Mouse (Mus musculus): ENCODE measurements around the gene Gm10130.
"Not testable (repeated sequence)": the region's sequence is repeated elsewhere in the genome, so short reads cannot be mapped to it uniquely, and the experiment has no call there.

The Gm10130 gene

GRCm38 (mm10) chr2:150323402-150323801 lies at the start of gene Gm10130:
Gene Gm10130, plus strand, starts transcription at chr2:150323702.
- in situ Hi-C loops (cut with MboI; ENCODE audit: low sequenced_read_pairs): no loop called here

- in situ Hi-C loops (cut with MboI; ENCODE audit: low sequenced_read_pairs): no loop called here
Measured at GRCm38 (mm10) chr2:150293669-150294068, 29.8 kb upstream of the Gm10130 start.

GRCm38 (mm10) chr2:150299096-150299495 lies 24.4 kb upstream of the Gm10130 start:
- in situ Hi-C loops (cut with MboI; ENCODE audit: low sequenced_read_pairs): no loop called here

GRCm38 (mm10) chr2:150307183-150307773 lies 16.2 kb upstream of the Gm10130 start:
- in situ Hi-C loops (cut with MboI; ENCODE audit: low sequenced_read_pairs): no loop called here

GRCm38 (mm10) chr2:150310952-150311884 lies 12.3 kb upstream of the Gm10130 start:
- in situ Hi-C loops (cut with MboI; ENCODE audit: low sequenced_read_pairs): not testable (repeated sequence)

GRCm38 (mm10) chr2:150316140-150316539 lies 7.4 kb upstream of the Gm10130 start:
- in situ Hi-C loops (cut with MboI; ENCODE audit: low sequenced_read_pairs): no loop called here

GRCm38 (mm10) chr2:150318973-150319372 lies 4.5 kb upstream of the Gm10130 start:
- in situ Hi-C loops (cut with MboI; ENCODE audit: low sequenced_read_pairs): no loop called here

GRCm38 (mm10) chr2:150357136-150357535 lies 33.6 kb downstream of the Gm10130 start:
- in situ Hi-C loops (cut with MboI; ENCODE audit: low sequenced_read_pairs): not testable (repeated sequence)

GRCm38 (mm10) chr2:150362113-150362877 lies 38.8 kb downstream of the Gm10130 start, which contains the start of gene 3300002I08Rik:
Gene 3300002I08Rik, minus strand, starts transcription at chr2:150362765.
- in situ Hi-C loops (cut with MboI; ENCODE audit: low sequenced_read_pairs): not testable (repeated sequence)

GRCm38 (mm10) chr2:150362878-150363229 lies 39.4 kb downstream of the Gm10130 start:
- in situ Hi-C loops (cut with MboI; ENCODE audit: low sequenced_read_pairs): no loop called here

- in situ Hi-C loops (cut with MboI; ENCODE audit: low sequenced_read_pairs): not testable (repeated sequence)
Measured at GRCm38 (mm10) chr2:150385553-150386106, 62.1 kb downstream of the Gm10130 start.

- in situ Hi-C loops (cut with MboI; ENCODE audit: low sequenced_read_pairs): no loop called here
Measured at GRCm38 (mm10) chr2:150390198-150390597, 66.7 kb downstream of the Gm10130 start.

- in situ Hi-C loops (cut with MboI; ENCODE audit: low sequenced_read_pairs): not testable (repeated sequence)
Measured at GRCm38 (mm10) chr2:150412146-150412545, 88.6 kb downstream of the Gm10130 start.

All from CH12F3 (cell line).